Comparison of ENCODE assay signal across 13 mouse cellular contexts in the genomic region with DNA sequence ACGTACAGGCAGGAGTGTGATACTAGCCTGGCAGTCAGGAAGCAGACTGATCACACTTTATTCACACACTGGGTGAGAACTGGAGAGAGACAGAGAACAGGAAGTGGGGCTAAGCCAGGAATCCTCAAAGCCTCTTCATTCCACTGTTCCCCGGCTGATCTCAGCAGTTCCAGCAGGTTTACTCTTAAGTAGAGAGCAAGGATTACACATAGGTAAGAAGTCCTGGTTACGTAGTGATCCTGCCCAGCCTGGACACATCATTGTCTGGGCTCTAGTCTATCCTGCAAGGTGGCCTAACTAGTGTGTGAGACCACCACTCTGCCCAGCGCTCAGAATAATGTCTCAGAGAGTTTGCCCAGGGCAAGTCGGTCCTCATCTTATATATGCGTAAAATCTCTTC. TPM values are rescaled to one million over a fixed set of nuclear protein-coding genes. Genes with fewer than 3 reads are reported as not detected.
"Had no signal": no experiment of that assay in that cellular context is flagged by ENCODE, and none has a peak within 500 bp of the region (broad histone marks: within the 10 kb centered on the region; RNA-seq: fewer than 3 reads in every experiment).

No protein-coding gene starts in this region.

- H3K36me3 ChIP-seq: hindbrain, embryonic 13.5 days; limb, embryonic 10.5 days; liver, embryonic 15.5 days; lung, embryonic 15.5 days; midbrain, embryonic 10.5 days; neural tube, embryonic 12.5 days; stomach, embryonic 15.5 days had no signal

- H3K4me3 ChIP-seq: hindbrain, embryonic 13.5 days; limb, embryonic 10.5 days; liver, embryonic 15.5 days; lung, embryonic 15.5 days; midbrain, embryonic 10.5 days; myocyte; neural tube, embryonic 12.5 days; stomach, embryonic 15.5 days had no signal

- H3K27ac ChIP-seq: hindbrain, embryonic 13.5 days; hindbrain, postnatal 0 days; limb, embryonic 10.5 days; liver, embryonic 15.5 days; lung, embryonic 15.5 days; midbrain, embryonic 10.5 days; neural tube, embryonic 12.5 days; stomach, embryonic 15.5 days had no signal

- H3K4me2 ChIP-seq: hindbrain, embryonic 13.5 days; liver, embryonic 11.5 days; liver, embryonic 15.5 days; lung, embryonic 15.5 days; neural tube, embryonic 12.5 days; stomach, embryonic 15.5 days had no signal

- H3K9me3 ChIP-seq: hindbrain, embryonic 13.5 days; limb, embryonic 10.5 days; liver, embryonic 15.5 days; lung, embryonic 15.5 days; midbrain, embryonic 10.5 days; neural tube, embryonic 12.5 days; stomach, embryonic 15.5 days had no signal

- H3K4me1 ChIP-seq: hindbrain, embryonic 13.5 days; liver, embryonic 15.5 days; neural tube, embryonic 12.5 days; stomach, embryonic 15.5 days had no signal

- H3K9ac ChIP-seq: hindbrain, embryonic 13.5 days; liver, embryonic 15.5 days; lung, embryonic 15.5 days; neural tube, embryonic 12.5 days; stomach, embryonic 15.5 days had no signal

- H3K27me3 ChIP-seq: liver, embryonic 15.5 days; lung, embryonic 15.5 days; neural tube, embryonic 12.5 days; stomach, embryonic 15.5 days had no signal

RNA-seq across cellular contexts. Expression of a gene that starts 3.7 kb away (rescaled TPM):
- polyA plus RNA-seq: hindbrain, embryonic 13.5 days; hindbrain, postnatal 0 days; large intestine, adult 2 months; limb, embryonic 10.5 days; limb, embryonic 14.5 days; liver, embryonic 11.5 days; liver, embryonic 15.5 days; lung, embryonic 15.5 days; midbrain, embryonic 10.5 days; myocyte; spleen, adult 2 months; stomach, embryonic 15.5 days had no signal
